ENCODE assay signal across 8 mouse cellular contexts in genomic region chr17:33909077-33909868, GRCm38 (mm10). TPM values are rescaled to one million over a fixed set of nuclear protein-coding genes. Genes with fewer than 3 reads are reported as not detected.
DNase-seq lines count a peak whose midpoint lies in the region; ATAC-seq and TF ChIP-seq lines count a peak whose summit lies in the region.

TSS of gene Daxx (plus strand) at chr17:33909414.

- under 1% methylated on average over 68 of the region's 68 CpGs for WGBS in hindbrain, embryonic 13.5 days

- H3K9ac ChIP-seq in hindbrain, embryonic 13.5 days, result peak within 1 kb of the TSS; percentile 92

- H3K27me3 ChIP-seq in Patski, result no peaks in the 10 kb centered on the region
- H3K27me3 ChIP-seq in hindbrain, embryonic 13.5 days, result no peaks in the 10 kb centered on the region

- H3K4me2 ChIP-seq in hindbrain, embryonic 13.5 days, result peak within 1 kb of the TSS; percentile 92

- TF ChIP-seq CTCF in Patski (IDR thresholded peaks at IDR 0.05), result no peak

- no peaks in the 10 kb centered on the region for H3K9me3 ChIP-seq in hindbrain, embryonic 13.5 days

- in situ Hi-C loops in Patski (cut with MboI; ENCODE audit: low pct_unique_long_range_greater_than_20kb), result no loop called here

- peak; percentile 96 for ATAC-seq in Patski
- ATAC-seq in hindbrain, embryonic 13.5 days (ENCODE audit: low FRiP score), result peak; percentile 96

- peak; percentile 89 for DNase-seq in Patski (ENCODE audit: low read depth, low spot score)
- DNase-seq in cerebellum, postnatal 14 days, result peak; percentile 98 to 99
- peak; percentile 95 to 97 for DNase-seq in frontal cortex, postnatal 14 days (ENCODE audit: low spot score in 2 of 2)
- peak; percentile 91 to 96 for DNase-seq in layer of hippocampus, postnatal 25 days (ENCODE audit: extremely low spot score in 1 of 2, low spot score in 1 of 2)
- DNase-seq in lung, postnatal 25 days (ENCODE audit: low spot score), result peak; percentile 98
- peak; percentile 98 for DNase-seq in retina, embryonic 14.5 days (ENCODE audit: low spot score)
- peak; percentile 99 for DNase-seq in thymus, postnatal 4 days

- H3K36me3 ChIP-seq in hindbrain, embryonic 13.5 days, result peaks cover 35% of the 10 kb centered on the region

- POLR2A ChIA-PET in Patski (lab: Charles Lee), result interaction anchor here (1.2 to 1.7 kb wide), 3 partner anchors 11 to 46 kb away, joined by 3 to 8 read pairs (median 4); partner anchors contain the start of genes Rps18 and Vps52

- H3K4me1 ChIP-seq in hindbrain, embryonic 13.5 days (replicated peaks), result peaks cover 43% of the 10 kb centered on the region

- H3K4me3 ChIP-seq in hindbrain, embryonic 13.5 days, result peak within 1 kb of the TSS; percentile 79

- CTCF ChIA-PET in Patski (lab: Charles Lee), result interaction anchor here (1.5 to 4.9 kb wide), 3 partner anchors 13 to 18 kb away, joined by 3 to 38 read pairs (median 5); partner anchors contain the start of gene Kifc1

- H3K27ac ChIP-seq in hindbrain, embryonic 13.5 days, result peak within 1 kb of the TSS; percentile 95

RNA-seq across cellular contexts. Expression of gene Daxx, which starts in this region (rescaled TPM):
- polyA plus RNA-seq in Patski (2021), result 37.4 TPM
- polyA plus RNA-seq in hindbrain, embryonic 13.5 days (2015; fragmentation: Nextera tagmentation; extraction: Ambion mirVana), result 48.1 and 54.6 TPM in 2 replicates
- 10 to 100 TPM; 27.4 to 27.9 TPM for total RNA-seq in layer of hippocampus, postnatal 25 days (2021)

Comparison
In these comparisons a context has a peak if more than half of its experiments do, and no peak if none do; other contexts are left out.
1. Peak in every context shown above with its lines: DNase-seq, ATAC-seq, H3K4me3 ChIP-seq and H3K27ac ChIP-seq.